Mouse (Mus musculus): ENCODE measurements around the gene Plekhm1. TPM values are rescaled to one million over a fixed set of nuclear protein-coding genes. Genes with fewer than 3 reads are reported as not detected.

The Plekhm1 gene
- polyA plus RNA-seq, 1 experiment: 18.5 TPM

DNA sequence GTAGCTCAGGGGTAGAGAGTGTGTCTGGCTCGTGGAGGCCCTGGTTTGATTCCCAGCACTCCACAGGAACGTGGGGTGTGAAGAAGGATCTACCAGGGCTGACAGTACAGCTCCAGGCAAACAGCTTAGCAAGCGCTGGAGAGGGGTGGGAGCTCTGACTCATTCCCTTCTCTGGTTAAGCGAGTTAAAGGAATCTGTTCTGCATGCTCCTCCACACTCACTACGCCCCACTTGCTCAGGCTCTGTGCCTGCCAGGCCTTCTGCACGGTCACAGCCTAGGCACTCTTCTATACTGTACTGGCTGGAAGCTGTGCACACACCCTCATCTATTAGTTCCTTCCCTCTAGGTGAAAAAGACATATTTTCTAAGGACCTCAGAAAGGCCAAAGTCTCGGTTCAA, 18.5 kb downstream of the Plekhm1 start:
- H3K4me1 ChIP-seq (ENCODE audit: control insufficient read depth, insufficient read depth, low read length): no peaks in the 10 kb centered on the region; the same call in 1 of the 2 replicates
- H3K27me3 ChIP-seq (ENCODE audit: control insufficient read depth, insufficient read depth, low read length): no peaks in the 10 kb centered on the region
- TF ChIP-seq CTCF (IDR thresholded peaks at IDR 0.05; ENCODE audit: borderline replicate concordance, insufficient read depth, low read depth, low read length): no peak
- TF ChIP-seq POLR2A (IDR thresholded peaks at IDR 0.05; ENCODE audit: borderline replicate concordance, insufficient read depth, low read length): no peak
- DNase-seq: no peak
- 95% methylated on average over 7 of the region's 7 CpGs for WGBS
- H3K27ac ChIP-seq (ENCODE audit: insufficient read depth, low read length): no peak overlapping the region
- no peak overlapping the region for H3K4me3 ChIP-seq (replicated peaks; ENCODE audit: insufficient read depth, low read depth, low read length)

DNA sequence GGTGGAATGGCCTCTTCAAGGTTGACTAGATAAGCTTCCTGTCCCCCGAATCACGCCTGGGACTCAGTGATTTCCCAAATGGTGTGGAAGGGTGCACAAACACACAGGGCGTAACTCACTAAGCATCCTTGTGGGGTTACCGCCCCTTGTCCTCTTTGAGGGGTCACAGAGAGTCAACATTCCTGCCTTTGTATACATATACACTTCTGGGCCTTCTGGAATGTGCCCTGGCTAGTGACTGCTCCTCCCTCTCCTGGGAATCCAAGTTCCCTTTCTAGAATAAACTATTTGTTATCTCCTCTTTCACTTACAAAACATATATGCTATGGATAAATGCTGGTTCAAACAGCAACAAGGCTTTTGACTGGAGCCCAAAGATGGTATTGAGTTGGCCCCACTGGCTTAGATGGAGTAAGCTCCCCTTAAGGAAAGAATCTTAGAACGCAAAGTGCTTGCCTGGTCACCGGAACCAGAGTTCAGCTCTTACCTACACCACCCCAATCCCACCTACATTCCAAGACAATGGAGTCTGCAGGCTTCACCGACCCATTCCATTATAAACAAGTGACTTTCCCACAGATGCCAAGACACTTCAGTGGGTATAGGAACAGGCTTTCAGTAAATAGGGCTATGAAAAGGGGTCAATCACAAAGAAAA, 24.5 kb downstream of the Plekhm1 start:
- H3K4me1 ChIP-seq (ENCODE audit: control insufficient read depth, insufficient read depth, low read length): no peaks in the 10 kb centered on the region
- no peaks in the 10 kb centered on the region for H3K27me3 ChIP-seq (ENCODE audit: control insufficient read depth, insufficient read depth, low read length)
- WGBS: 85% methylated on average over 7 of the region's 7 CpGs
- TF ChIP-seq CTCF (IDR thresholded peaks at IDR 0.05; ENCODE audit: borderline replicate concordance, insufficient read depth, low read depth, low read length): no peak
- TF ChIP-seq POLR2A (IDR thresholded peaks at IDR 0.05; ENCODE audit: borderline replicate concordance, insufficient read depth, low read length): no peak
- no peak for DNase-seq
- H3K27ac ChIP-seq (ENCODE audit: insufficient read depth, low read length): no peak overlapping the region
- H3K4me3 ChIP-seq (replicated peaks; ENCODE audit: insufficient read depth, low read depth, low read length): no peak overlapping the region

DNA sequence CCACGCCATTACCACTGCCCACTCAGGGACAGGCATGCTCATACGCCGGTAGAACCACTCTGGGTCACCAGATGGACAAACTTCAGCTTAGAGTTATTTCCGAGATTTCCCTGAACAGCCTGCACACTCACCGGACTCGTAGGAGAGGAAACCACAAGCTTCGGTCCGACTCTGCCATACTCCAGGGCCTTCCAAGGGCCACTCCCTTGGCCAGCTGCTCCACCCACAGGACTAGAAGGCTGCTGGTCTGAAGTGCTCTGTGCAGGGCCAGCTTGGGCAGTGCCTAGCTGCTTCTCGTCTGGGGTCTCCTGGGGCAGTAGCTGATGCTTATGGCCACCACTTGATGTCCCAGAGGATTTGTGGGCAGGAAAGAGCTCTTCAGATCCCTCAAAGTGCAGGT, 25.7 kb downstream of the Plekhm1 start:
- peaks cover 3% of the 10 kb centered on the region; the same call in 1 of the 2 replicates for H3K4me1 ChIP-seq (ENCODE audit: control insufficient read depth, insufficient read depth, low read length)

DNA sequence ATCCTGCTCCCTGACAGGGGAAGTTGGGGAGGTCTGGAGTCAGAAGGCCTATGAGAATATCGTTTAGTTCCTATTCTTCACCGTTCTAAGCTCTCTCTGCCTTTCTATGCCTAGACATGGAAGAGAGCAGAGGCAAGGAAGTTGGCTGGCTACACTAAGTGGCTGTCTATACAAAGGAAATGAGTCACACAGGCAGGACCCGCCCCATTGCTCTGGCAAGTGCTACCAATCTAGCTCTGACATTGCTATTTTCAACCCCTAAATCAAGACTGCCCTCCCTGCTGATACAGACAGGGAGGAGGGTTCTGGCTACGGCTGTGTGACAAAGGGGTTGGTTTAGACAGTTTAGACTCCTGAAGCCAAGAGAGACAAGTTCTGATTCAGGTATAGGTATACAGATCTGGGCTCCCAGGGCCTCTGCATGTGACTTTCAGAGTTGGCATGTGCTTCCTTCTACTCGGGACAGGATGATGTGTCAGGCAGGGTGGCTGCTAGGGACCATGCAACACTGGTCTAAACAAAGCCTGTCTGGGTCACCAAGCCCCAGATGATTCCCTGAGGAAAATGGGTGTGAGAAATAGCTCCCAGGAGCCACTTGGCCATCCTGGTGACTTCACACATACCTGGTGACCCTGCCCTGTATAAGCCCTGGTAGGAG, 30.4 kb downstream of the Plekhm1 start:
- H3K27me3 ChIP-seq (ENCODE audit: control insufficient read depth, insufficient read depth, low read length): no peaks in the 10 kb centered on the region
- no peak overlapping the region for H3K4me3 ChIP-seq (replicated peaks; ENCODE audit: insufficient read depth, low read depth, low read length)
- DNase-seq: peak in 1 of 2 experiments; percentile 33
- no peak overlapping the region for H3K27ac ChIP-seq (ENCODE audit: insufficient read depth, low read length)
- TF ChIP-seq POLR2A (IDR thresholded peaks at IDR 0.05; ENCODE audit: borderline replicate concordance, insufficient read depth, low read length) (no peak), CTCF (IDR thresholded peaks at IDR 0.05; ENCODE audit: borderline replicate concordance, insufficient read depth, low read depth, low read length) (no peak)
- H3K4me1 ChIP-seq (ENCODE audit: control insufficient read depth, insufficient read depth, low read length): peaks cover 3% of the 10 kb centered on the region
- WGBS: 43% methylated on average over 5 of the region's 5 CpGs

More for the DNA sequence above, 25.7 kb downstream of the Plekhm1 start:
- Histone ChIP-seq H3K4me3 (replicated peaks; ENCODE audit: insufficient read depth, low read depth, low read length) (no peak overlapping the region), H3K27me3 (ENCODE audit: control insufficient read depth, insufficient read depth, low read length) (no peaks in the 10 kb centered on the region), H3K27ac (ENCODE audit: insufficient read depth, low read length) (no peak overlapping the region)
- DNase-seq: no peak
- 86% methylated on average over 9 of the region's 9 CpGs for WGBS
- TF ChIP-seq CTCF (IDR thresholded peaks at IDR 0.05; ENCODE audit: borderline replicate concordance, insufficient read depth, low read depth, low read length): no peak
- TF ChIP-seq POLR2A (IDR thresholded peaks at IDR 0.05; ENCODE audit: borderline replicate concordance, insufficient read depth, low read length): no peak

DNA sequence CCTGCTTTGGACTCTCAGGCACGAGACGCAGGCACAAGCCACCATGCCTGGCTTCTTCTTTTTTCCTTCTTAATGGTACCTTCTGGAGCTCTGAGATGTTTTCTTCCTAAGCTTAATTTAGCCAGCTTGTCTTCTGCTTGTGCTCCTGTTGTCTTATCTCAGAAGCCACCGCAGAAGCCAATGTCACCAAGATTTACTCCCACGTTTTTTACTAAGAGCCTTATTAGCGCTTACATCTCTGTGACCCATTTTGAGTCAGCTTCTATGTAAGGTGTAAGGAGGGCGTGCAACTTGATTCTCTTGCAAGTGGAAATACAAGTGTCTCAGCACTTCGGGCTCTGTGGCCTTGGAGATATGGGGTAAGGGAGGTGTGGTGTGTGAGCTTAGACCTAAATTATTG, 31.0 kb downstream of the Plekhm1 start:
- DNase-seq: no peak
- H3K27ac ChIP-seq (ENCODE audit: insufficient read depth, low read length): no peak overlapping the region
- H3K4me3 ChIP-seq (replicated peaks; ENCODE audit: insufficient read depth, low read depth, low read length): no peak overlapping the region
- TF ChIP-seq POLR2A (IDR thresholded peaks at IDR 0.05; ENCODE audit: borderline replicate concordance, insufficient read depth, low read length) (no peak), CTCF (IDR thresholded peaks at IDR 0.05; ENCODE audit: borderline replicate concordance, insufficient read depth, low read depth, low read length) (no peak)
- peaks cover 3% of the 10 kb centered on the region for H3K4me1 ChIP-seq (ENCODE audit: control insufficient read depth, insufficient read depth, low read length)
- H3K27me3 ChIP-seq (ENCODE audit: control insufficient read depth, insufficient read depth, low read length): no peaks in the 10 kb centered on the region
- WGBS: 96% methylated on average over 7 of the region's 7 CpGs

DNA sequence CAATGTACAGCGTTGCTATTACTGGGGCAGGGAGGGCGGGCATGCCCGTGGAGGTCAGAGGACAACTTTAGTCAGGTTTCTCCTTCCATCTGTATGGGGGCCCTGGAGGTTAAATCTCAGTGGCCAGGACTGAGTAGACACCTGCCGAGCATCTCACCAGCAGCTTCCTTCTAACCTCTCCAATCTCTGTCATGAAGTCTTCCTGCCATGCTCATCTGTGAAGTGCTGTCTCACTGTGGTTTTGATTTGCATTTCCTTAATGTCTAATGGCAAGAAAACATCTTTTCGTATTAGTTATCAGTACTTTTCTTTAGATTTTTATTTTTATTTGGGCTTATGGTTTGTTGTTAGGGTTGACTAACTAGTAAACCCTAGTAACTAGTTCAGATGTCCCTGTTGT, 32.0 kb downstream of the Plekhm1 start:
- H3K4me1 ChIP-seq (ENCODE audit: control insufficient read depth, insufficient read depth, low read length): peaks cover 3% of the 10 kb centered on the region
- H3K27me3 ChIP-seq (ENCODE audit: control insufficient read depth, insufficient read depth, low read length): no peaks in the 10 kb centered on the region
- H3K27ac ChIP-seq (ENCODE audit: insufficient read depth, low read length): no peak overlapping the region
- H3K4me3 ChIP-seq (replicated peaks; ENCODE audit: insufficient read depth, low read depth, low read length): no peak overlapping the region
- TF ChIP-seq POLR2A (IDR thresholded peaks at IDR 0.05; ENCODE audit: borderline replicate concordance, insufficient read depth, low read length) (no peak), CTCF (IDR thresholded peaks at IDR 0.05; ENCODE audit: borderline replicate concordance, insufficient read depth, low read depth, low read length) (no peak)
- DNase-seq: no peak
- 96% methylated on average over 5 of the region's 5 CpGs for WGBS

DNA sequence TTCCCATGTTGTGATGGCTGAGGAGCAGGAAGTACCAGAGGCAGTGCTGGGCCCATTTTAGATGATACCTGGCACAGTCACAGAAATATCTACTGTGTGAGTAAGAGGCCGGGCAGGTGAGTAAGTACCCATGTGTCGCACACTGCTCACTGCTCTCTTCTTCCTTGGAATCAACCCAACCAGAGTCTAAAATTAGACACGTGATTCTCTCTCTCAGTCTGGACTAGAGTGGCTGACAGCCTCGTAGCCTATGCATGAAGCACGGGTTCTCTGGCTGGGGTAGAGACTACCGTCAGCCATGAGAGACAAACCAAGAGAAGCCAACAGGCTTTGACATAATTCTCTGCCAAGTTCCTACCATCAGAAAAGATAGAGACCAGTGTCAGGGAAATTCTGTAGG, 34.1 kb downstream of the Plekhm1 start:
- 17% methylated on average over 6 of the region's 6 CpGs for WGBS
- no peaks in the 10 kb centered on the region for H3K27me3 ChIP-seq (ENCODE audit: control insufficient read depth, insufficient read depth, low read length)
- H3K27ac ChIP-seq (ENCODE audit: insufficient read depth, low read length): no peak overlapping the region
- TF ChIP-seq CTCF (IDR thresholded peaks at IDR 0.05; ENCODE audit: borderline replicate concordance, insufficient read depth, low read depth, low read length): no peak
- TF ChIP-seq POLR2A (IDR thresholded peaks at IDR 0.05; ENCODE audit: borderline replicate concordance, insufficient read depth, low read length): no peak
- DNase-seq: peak in 1 of 2 experiments; percentile 63
- H3K4me3 ChIP-seq (replicated peaks; ENCODE audit: insufficient read depth, low read depth, low read length): no peak overlapping the region
- peaks cover 14% of the 10 kb centered on the region for H3K4me1 ChIP-seq (ENCODE audit: control insufficient read depth, insufficient read depth, low read length)

DNA sequence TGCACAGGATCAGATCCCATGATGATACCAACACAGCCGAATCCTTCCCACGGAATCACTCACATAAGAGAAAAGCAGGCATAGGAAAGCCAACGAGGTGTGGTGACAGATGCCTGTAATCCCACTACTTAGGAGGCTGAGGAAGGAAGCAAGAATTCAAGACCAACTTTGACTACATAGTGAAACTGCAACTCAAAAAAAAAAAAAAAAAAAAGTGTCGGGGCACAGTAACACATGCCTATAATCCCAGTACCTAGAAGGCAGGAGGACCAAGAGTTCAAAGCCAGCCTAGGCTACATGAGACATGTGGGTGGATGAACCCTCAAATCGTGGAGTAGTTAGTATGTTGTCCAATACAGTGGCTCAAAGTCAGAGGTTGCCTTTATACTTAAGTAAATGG, 36.7 kb downstream of the Plekhm1 start:
- TF ChIP-seq POLR2A (IDR thresholded peaks at IDR 0.05; ENCODE audit: borderline replicate concordance, insufficient read depth, low read length): no peak
- Histone ChIP-seq H3K4me1 (ENCODE audit: control insufficient read depth, insufficient read depth, low read length) (peaks cover 14% of the 10 kb centered on the region), H3K4me3 (replicated peaks; ENCODE audit: insufficient read depth, low read depth, low read length) (no peak overlapping the region), H3K27ac (ENCODE audit: insufficient read depth, low read length) (no peak overlapping the region), H3K27me3 (ENCODE audit: control insufficient read depth, insufficient read depth, low read length) (no peaks in the 10 kb centered on the region)
- WGBS: 41% methylated on average over 5 of the region's 5 CpGs
- DNase-seq: no peak
